16 mouse cellular contexts compared by ENCODE assay signal in the genomic region with DNA sequence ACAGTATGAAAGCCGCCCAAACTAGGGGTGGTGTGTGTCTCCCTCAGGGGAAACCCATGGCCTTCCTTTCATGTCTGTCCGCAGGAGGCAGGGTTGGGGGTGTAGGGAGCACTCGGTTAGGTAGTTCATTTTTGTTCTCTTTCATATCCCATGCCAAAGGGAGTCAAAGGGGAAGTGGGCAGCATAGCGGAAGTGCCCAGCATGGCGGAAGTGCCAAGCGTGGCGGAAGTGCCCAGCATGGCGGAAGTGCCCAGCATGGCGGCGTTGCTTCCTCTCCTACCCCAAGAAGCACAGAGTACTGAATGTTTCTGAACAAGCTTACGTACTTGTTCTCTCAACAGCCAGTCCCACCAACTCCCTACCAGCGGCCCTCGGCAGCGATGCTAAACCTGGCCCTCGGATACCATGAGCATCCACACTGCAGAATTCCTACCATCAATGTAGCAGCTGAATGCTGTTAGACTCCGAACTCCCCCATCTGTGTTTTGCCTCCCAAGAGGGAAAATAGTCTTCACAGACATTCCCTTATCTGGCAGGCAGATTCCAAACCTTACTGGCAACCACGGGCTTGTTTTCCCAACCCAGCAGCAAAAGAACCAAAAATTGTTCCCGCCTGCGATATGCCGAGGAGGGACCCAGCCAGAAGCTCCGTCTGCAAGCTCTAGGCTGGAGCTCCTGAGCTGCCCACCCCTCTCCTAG.
DNase-seq lines count a peak whose midpoint lies in the region; ATAC-seq and TF ChIP-seq lines count a peak whose summit lies in the region.
"Had no signal": no experiment of that assay in that cellular context is flagged by ENCODE, and none has a peak within 500 bp of the region (broad histone marks: within the 10 kb centered on the region; RNA-seq: fewer than 3 reads in every experiment).

No protein-coding gene starts in this region.

- peak; percentile 43 to 56 for DNase-seq in frontal cortex, postnatal 36 days (ENCODE audit: low spot score in 2 of 2)
- no peak for DNase-seq in frontal cortex, postnatal 10 days (ENCODE audit: low spot score in 2 of 2)
- peak; percentile 26 to 69 for DNase-seq in left cerebral cortex, postnatal 25 days (ENCODE audit: low spot score in 2 of 2)
- no peak for DNase-seq in left cerebral cortex, postnatal 4 days
- peak; percentile 64 for DNase-seq in forebrain, embryonic 14.5 days (ENCODE audit: low spot score)
- DNase-seq in thymus, postnatal 0 days (ENCODE audit: low spot score) = no peak
- no peak for DNase-seq in urinary bladder, postnatal 10 days (ENCODE audit: low spot score)
- DNase-seq: adrenal gland, postnatal 36 days; cerebellum, adult 2 months; heart, adult 18-20 months; heart, postnatal 10 days; thymus, adult 18-20 months had no signal

- intact Hi-C loops in left cerebral cortex, postnatal 25 days (cut with DNase I) = loop anchor here (5.0 kb wide), 1 partner anchor 124 kb away; the partner anchor contains the start of gene Zfp536
- intact Hi-C loops in left cerebral cortex, postnatal 4 days (cut with DNase I) = no loop called here

- no peak for TF ChIP-seq CTCF in E14TG2a.4 (conservative IDR thresholded peaks at IDR 0.05; ENCODE audit: low read length)

- WGBS in forebrain, embryonic 14.5 days = 87% methylated on average over 21 of the region's 21 CpGs

- ATAC-seq in forebrain, embryonic 14.5 days = no peak

- H3K27ac ChIP-seq in forebrain, embryonic 14.5 days (ENCODE audit: low read depth, low read length) = no peak overlapping the region
- H3K27ac ChIP-seq: kidney, embryonic 15.5 days; lung, embryonic 15.5 days had no signal

- peaks cover 15% of the 10 kb centered on the region for H3K4me1 ChIP-seq in E14TG2a.4 (replicated peaks; ENCODE audit: low read depth, low read length)
- peaks cover 19% of the 10 kb centered on the region for H3K4me1 ChIP-seq in forebrain, embryonic 14.5 days (ENCODE audit: control insufficient read depth, insufficient read depth, low read length)
- H3K4me1 ChIP-seq: kidney, embryonic 15.5 days; lung, embryonic 15.5 days had no signal

- H3K4me3 ChIP-seq in E14TG2a.4 (replicated peaks; ENCODE audit: low read length) = peak overlapping the region; percentile 63
- no peak overlapping the region for H3K4me3 ChIP-seq in forebrain, embryonic 14.5 days (ENCODE audit: low read depth, low read length)
- H3K4me3 ChIP-seq: kidney, embryonic 15.5 days; lung, embryonic 15.5 days had no signal

- H3K36me3 ChIP-seq in E14TG2a.4 (ENCODE audit: insufficient read depth, low read length) = no peaks in the 10 kb centered on the region
- H3K36me3 ChIP-seq in forebrain, embryonic 14.5 days (ENCODE audit: control insufficient read depth, insufficient read depth, low read length) = no peaks in the 10 kb centered on the region
- H3K36me3 ChIP-seq: G1E; kidney, embryonic 15.5 days; lung, embryonic 15.5 days had no signal

- peaks cover 17% of the 10 kb centered on the region for H3K27me3 ChIP-seq in E14TG2a.4 (ENCODE audit: insufficient read depth, low read length)
- no peaks in the 10 kb centered on the region for H3K27me3 ChIP-seq in forebrain, embryonic 14.5 days (replicated peaks; ENCODE audit: control insufficient read depth, insufficient read depth, low read length)
- H3K27me3 ChIP-seq: kidney, embryonic 15.5 days; lung, embryonic 15.5 days had no signal

- H3K9ac ChIP-seq in forebrain, embryonic 14.5 days (ENCODE audit: low read length) = no peak overlapping the region
- H3K9ac ChIP-seq: kidney, embryonic 15.5 days; lung, embryonic 15.5 days had no signal

- H3K9me3 ChIP-seq in E14TG2a.4 (ENCODE audit: low read length) = peaks cover 6% of the 10 kb centered on the region
- no peaks in the 10 kb centered on the region for H3K9me3 ChIP-seq in forebrain, embryonic 14.5 days (replicated peaks; ENCODE audit: control insufficient read depth, low read length)
- H3K9me3 ChIP-seq: kidney, embryonic 15.5 days; lung, embryonic 15.5 days had no signal

- no peak overlapping the region for H3K4me2 ChIP-seq in forebrain, embryonic 14.5 days (ENCODE audit: low read length)
- H3K4me2 ChIP-seq: kidney, embryonic 15.5 days; lung, embryonic 15.5 days had no signal

Comparison
In these comparisons a context has a peak if more than half of its experiments do, and no peak if none do; other contexts are left out.
1. DNase-seq: peak in frontal cortex, postnatal 36 days (2 of 2), left cerebral cortex, postnatal 25 days (2 of 2) and forebrain, embryonic 14.5 days (single experiment); none in frontal cortex, postnatal 10 days (0 of 2), left cerebral cortex, postnatal 4 days (single experiment), thymus, postnatal 0 days (single experiment) and urinary bladder, postnatal 10 days (single experiment).